Mouse (Mus musculus) adrenal gland, postnatal 36 days (tissue): ENCODE measurements at regions not wholly inside any gene's neighbourhood (a gene's known extent, or its start where the extent isn't known, plus 50 kb on each side); places are given as distances from the start of the nearest gene placed in this dataset.

Experiments
- DNase-seq, 2 experiments: peaks; one replicate each; pipeline ENCODE4 v3.0.0; 2021; ENCODE audit warnings: mixed read lengths in 1 of 2

GRCm38 (mm10) chr3:82207321-82207720 lies 61.7 kb upstream of the Gucy1a1 start:
- DNase-seq = peak in 1 of 2 experiments; percentile 4
